Mouse (Mus musculus) spleen, adult 2 months (tissue): ENCODE measurements around the gene Grb14.

Experiments
- CTCF ChIP-seq: fragments of 200-500 bp; IDR thresholded peaks from 2 replicates; pipeline ENCODE4 v1.5.1; 2011; ENCODE audit warnings: mild to moderate bottlenecking, inconsistent platforms; ENCODE audit not compliant: insufficient read depth, insufficient read length, insufficient replicate concordance; ENCODE audit errors: extremely low read depth
- POLR2A ChIP-seq: fragments of 200-500 bp; IDR thresholded peaks from 2 replicates; pipeline ENCODE4 v1.6.1; 2011; ENCODE audit warnings: low read depth, low read length, inconsistent platforms

- TF ChIP-seq POLR2A (no peak), CTCF (no peak)
Observed at GRCm38 (mm10) chr2:65007396-65007795, 17.4 kb downstream of the Grb14 start.
